Mouse (Mus musculus) liver, embryonic 14.5 days (tissue): Measurements from ENCODE around the gene Ticrr.

Experiments
- CTCF ChIP-seq: IDR thresholded peaks from 2 replicates; pipeline ENCODE4 v1.5.1; 2016; ENCODE audit warnings: antibody characterized with exemption, low read depth, control low read depth
- EP300 ChIP-seq: IDR thresholded peaks from 2 replicates; pipeline ENCODE4 v1.6.1; 2016; ENCODE audit warnings: antibody characterized with exemption, low read depth

DNA sequence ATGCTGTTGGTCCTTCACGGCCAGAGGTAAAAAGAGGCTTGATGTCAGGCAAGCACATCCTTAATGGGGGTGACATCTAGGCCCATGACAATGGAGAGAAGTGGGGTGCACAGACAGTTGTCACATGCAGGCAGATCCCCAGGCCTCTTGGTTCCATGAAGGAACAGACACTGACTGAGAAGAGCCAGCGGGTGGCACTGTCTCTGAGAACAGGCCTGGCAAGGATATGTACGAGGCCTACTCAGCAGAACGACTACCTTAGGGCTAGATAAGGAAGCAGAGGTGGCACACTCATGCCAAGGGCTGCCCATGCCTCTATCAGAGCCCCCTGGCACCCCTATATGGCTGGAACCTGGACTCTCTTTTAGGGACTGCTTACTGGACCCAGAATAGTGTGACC, 40.5 kb upstream of the Ticrr start:
- TF ChIP-seq CTCF (0 out of 2 replicates have a peak, but pooled peaks have one; percentile 6), EP300 (no peak)
